Mouse (Mus musculus) 3134 (cell line): Measurements from ENCODE around the gene Dll4.

Experiments used
- DNase-seq: peaks from one replicate; pipeline ENCODE4 v3.0.0-alpha.2; 2011; ENCODE audit warnings: low spot score; ENCODE audit not compliant: insufficient read length; ENCODE audit errors: extremely low read depth

Gene Dll4

GRCm38 (mm10) chr2:119325568-119326143 lies at the start of gene Dll4:
Gene Dll4 (plus strand): TSS chr2:119325784.
- no peak for DNase-seq

DNA sequence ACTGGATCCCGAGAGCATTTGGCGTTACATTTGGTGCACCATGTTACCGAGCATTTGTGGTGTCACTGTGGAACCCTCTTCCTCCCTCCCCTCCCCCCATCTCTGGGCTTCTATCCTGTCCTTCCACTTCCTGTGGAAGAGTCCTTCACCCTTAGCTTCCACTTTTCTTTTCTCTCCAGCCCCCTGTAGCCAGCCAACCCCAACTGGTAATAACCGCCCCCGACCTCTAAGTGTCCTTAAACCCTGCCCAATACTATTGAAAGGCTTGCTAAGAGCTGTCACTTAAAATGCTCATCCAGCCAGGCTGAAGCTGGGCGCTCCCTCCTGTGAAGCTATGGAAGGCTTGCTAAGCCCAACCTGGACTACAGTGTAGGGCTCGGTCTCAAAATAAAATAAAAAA lies 48.7 kb upstream of the Dll4 start:
- no peak for DNase-seq

GRCm38 (mm10) chr2:119277810-119278209 lies 47.8 kb upstream of the Dll4 start:
- DNase-seq = no peak

DNA sequence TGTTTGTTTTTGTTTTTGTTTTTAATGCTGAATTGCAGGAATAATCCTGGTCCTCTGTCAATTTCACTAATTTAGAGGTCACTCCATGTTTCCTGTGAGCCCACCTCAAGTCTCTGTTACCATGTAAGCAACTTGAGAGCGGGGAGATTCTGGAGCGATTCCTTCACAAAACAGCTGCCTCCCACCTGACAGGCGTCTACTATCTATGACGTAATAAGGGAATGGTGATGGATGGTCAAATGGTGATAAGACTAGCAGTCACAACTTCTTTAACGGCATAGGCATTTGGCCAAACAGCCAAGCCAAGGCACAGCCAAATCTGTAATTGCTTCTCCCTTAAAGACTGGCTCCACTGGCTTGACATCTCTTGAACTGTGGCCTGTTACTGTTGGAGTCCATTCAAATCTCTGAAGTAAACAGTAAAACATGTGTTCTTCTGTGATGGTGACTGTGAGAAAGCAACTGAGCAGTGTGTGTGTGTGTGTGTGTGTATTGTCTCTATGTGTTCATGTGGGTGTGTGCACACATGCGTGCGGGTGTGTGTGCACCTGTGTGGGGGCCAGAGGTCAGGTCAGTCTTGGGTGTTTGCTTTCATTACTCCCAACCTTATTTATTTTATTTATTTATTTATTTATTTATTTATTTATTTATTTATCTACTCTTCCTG lies 43.6 kb upstream of the Dll4 start:
- no peak for DNase-seq

- no peak for DNase-seq
These were observed 38.2 kb upstream of the Dll4 start for GRCm38 (mm10) chr2:119287372-119287771.

- DNase-seq = peak; percentile 97
These were observed 37.2 kb upstream of the Dll4 start, which contains the start of gene Vps18 for GRCm38 (mm10) chr2:119288270-119288882. Gene Vps18 (plus strand): TSS chr2:119288740.

- no peak for DNase-seq
These were observed 36.6 kb upstream of the Dll4 start for GRCm38 (mm10) chr2:119289014-119289416.

DNA sequence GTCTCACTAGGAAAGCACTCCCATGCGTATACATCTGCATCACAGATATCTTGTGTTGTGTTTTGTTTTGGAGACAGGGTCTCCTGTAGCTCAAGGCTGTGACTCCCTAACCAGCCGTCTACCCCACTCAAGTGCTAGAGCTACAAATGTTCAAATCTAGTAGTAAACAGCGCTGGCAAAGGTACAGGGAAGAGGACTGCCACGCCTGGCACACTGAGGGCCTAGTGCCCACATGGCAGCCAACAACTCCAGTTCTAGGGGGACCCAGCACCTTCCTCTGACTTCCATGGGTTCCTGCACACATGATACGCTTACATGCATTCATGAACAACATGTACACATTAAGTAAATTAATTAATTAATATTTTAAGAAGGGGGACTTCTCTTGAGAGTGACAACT lies 33.3 kb upstream of the Dll4 start:
- no peak for DNase-seq

DNA sequence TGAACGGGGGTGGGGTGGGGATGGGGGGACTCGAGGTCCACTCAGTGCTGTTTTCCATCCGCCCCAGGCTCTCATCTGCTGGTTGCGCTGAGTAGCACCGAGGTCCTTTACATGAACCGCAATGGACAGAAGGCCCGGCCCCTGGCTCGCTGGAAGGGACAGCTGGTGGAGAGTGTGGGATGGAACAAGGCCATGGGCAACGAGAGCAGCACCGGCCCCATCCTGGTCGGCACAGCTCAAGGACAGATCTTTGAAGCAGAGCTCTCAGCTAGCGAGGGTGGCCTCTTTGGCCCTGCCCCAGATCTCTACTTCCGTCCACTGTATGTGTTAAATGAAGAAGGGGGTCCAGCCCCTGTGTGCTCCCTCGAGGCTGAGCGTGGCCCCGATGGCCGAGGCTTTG lies 32.7 kb upstream of the Dll4 start:
- DNase-seq = no peak

DNA sequence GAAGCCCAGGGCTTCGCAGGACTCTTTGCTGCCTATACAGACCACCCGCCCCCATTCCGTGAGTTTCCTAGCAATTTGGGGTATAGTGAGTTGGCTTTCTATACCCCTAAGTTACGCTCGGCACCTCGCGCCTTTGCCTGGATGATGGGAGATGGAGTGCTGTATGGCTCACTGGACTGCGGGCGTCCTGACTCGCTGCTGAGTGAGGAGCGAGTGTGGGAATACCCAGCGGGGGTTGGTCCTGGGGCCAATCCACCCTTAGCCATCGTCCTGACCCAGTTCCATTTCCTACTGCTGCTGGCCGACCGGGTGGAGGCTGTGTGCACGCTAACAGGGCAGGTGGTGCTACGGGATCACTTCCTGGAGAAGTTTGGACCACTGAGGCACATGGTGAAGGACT lies 32.3 kb upstream of the Dll4 start:
- no peak for DNase-seq

- no peak for DNase-seq
These were observed 31.7 kb upstream of the Dll4 start for GRCm38 (mm10) chr2:119293776-119294390.

- no peak for DNase-seq
These were observed 31.2 kb upstream of the Dll4 start for GRCm38 (mm10) chr2:119294411-119294810.

DNA sequence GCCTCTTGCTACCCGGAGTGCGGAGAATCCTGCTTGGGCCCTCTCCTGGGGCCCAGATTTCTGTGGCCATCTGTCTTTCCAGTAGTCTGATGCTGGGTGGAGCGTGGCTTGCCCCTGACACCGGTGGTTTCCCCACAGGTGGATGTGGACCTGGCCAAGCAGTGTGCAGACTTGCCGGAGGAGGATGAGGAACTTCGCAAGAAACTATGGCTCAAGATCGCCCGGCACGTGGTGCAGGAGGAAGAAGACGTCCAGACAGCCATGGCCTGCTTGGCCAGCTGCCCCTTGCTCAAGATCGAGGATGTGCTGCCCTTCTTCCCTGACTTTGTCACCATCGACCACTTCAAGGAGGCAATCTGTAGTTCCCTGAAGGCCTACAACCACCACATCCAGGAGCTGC lies 28.8 kb upstream of the Dll4 start:
- DNase-seq = no peak

GRCm38 (mm10) chr2:119297506-119297905 lies 28.1 kb upstream of the Dll4 start:
- no peak for DNase-seq

DNA sequence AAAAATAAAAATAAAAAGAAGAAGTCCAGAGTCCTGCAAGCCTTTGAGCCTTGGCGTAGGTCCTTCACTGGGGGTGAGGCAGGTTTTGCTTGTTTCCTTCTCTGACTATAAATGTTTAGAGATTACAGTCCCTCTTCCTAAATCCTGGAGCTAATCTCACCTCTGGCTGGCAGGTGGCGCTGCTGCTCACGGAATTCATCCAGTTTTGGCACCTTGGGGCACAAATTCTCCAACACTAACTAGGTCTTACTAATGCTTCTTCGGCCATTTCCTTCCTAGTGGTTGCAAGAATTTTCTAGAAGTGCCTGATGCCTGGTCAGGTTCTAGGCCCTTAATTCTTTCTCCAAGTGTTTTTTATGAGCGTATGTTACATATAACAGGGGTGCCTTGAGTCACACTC lies 27.3 kb upstream of the Dll4 start:
- DNase-seq = peak; percentile 45

GRCm38 (mm10) chr2:119298839-119299238 lies 26.7 kb upstream of the Dll4 start:
- no peak for DNase-seq

- peak; percentile 85 for DNase-seq
These were observed 25.4 kb upstream of the Dll4 start for GRCm38 (mm10) chr2:119299981-119300818.

GRCm38 (mm10) chr2:119300819-119301493 lies 24.6 kb upstream of the Dll4 start:
- DNase-seq = no peak

- DNase-seq = peak; percentile 76
These were observed 22.7 kb upstream of the Dll4 start for GRCm38 (mm10) chr2:119302876-119303275.

DNA sequence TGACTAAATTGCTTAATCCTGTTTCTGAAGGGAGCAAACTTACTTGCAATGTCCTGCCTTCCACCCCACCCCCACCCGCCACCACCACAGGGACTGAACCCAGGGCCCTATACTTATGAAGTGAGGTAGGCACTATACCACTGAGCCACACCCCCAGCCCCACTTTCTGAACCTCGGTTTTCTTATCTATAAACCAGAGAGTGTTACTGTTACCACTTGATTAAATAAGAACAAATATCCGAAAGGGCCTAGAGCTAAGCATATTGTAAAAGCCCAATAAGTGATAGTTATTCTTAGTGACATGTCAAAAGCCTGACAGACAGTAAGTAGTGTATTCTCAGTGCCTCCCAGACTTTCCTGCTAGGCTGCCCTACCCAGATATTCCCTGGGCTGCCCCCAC lies 21.2 kb upstream of the Dll4 start:
- DNase-seq = no peak
